Mouse (Mus musculus) embryonic fibroblast, embryonic 13.5 days (primary cell): ENCODE measurements at regions not wholly inside any gene's neighbourhood (a gene's known extent, or its start where the extent isn't known, plus 50 kb on each side); places are given as distances from the start of the nearest gene placed in this dataset.

Experiments
- H3K27ac ChIP-seq: 2 replicates; pipeline ENCODE4 v1.5.1; 2012; ENCODE audit warnings: low read length, control low read depth, inconsistent platforms; ENCODE audit not compliant: insufficient read depth
- H3K4me1 ChIP-seq: 2 replicates; pipeline ENCODE4 v1.6.1; 2011; ENCODE audit warnings: low read length; ENCODE audit not compliant: control insufficient read depth, insufficient read depth
- H3K4me3 ChIP-seq: 2 replicates; pipeline ENCODE4 v1.5.1; 2011; ENCODE audit warnings: mild to moderate bottlenecking, control low read depth, low read length; ENCODE audit not compliant: insufficient read depth
- CTCF ChIP-seq: IDR thresholded peaks from 2 replicates; pipeline ENCODE4 v1.5.1; 2011; ENCODE audit warnings: mild to moderate bottlenecking, control low read depth, low read length, moderate library complexity, borderline replicate concordance; ENCODE audit not compliant: insufficient read depth
- POLR2A ChIP-seq: IDR thresholded peaks from 2 replicates; pipeline ENCODE4 v1.6.1; 2011; ENCODE audit warnings: low read depth, mild to moderate bottlenecking, control low read depth, low read length, moderate library complexity

- Histone ChIP-seq H3K4me3 (no peak overlapping the region), H3K27ac (no peak overlapping the region), H3K4me1 (no peaks in the 10 kb centered on the region)
- no peak for TF ChIP-seq POLR2A
- TF ChIP-seq CTCF, result no peak
These were observed 317.4 kb downstream of the Gm10184 start for GRCm38 (mm10) chr17:89592826-89593225.

DNA sequence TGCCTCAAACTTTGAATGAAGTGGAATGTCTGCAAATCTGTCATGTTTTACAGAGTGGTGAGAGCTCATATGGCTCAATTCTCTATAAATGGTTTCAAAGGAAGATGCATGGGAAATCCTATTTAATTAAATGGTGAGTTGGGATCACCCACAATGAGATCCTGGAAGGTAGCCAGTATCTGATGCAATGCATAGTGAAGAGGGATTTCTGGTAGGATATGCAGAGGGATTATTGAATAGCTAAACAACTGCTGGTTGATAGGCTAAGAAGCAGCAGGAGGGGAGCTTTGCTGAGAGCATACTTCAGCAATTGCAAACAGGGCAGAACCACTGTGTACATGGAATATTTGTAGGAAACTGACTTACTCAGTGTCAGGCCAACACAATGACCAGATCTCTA, 350.7 kb downstream of the Gm10184 start:
- no peak for TF ChIP-seq POLR2A
- no peak for TF ChIP-seq CTCF
- Histone ChIP-seq H3K4me1 (no peaks in the 10 kb centered on the region), H3K27ac (no peak overlapping the region), H3K4me3 (no peak overlapping the region)

- Histone ChIP-seq H3K4me1 (no peaks in the 10 kb centered on the region), H3K27ac (no peak overlapping the region), H3K4me3 (no peak overlapping the region)
- TF ChIP-seq POLR2A, result no peak
These were observed 354.3 kb upstream of the Fshr start for GRCm38 (mm10) chr17:89554754-89555153.

GRCm38 (mm10) chr17:89553597-89553996, 353.1 kb upstream of the Fshr start:
- H3K4me3 ChIP-seq, result no peak overlapping the region
- no peaks in the 10 kb centered on the region for H3K4me1 ChIP-seq
- no peak for TF ChIP-seq POLR2A
- no peak for TF ChIP-seq CTCF
- H3K27ac ChIP-seq, result no peak overlapping the region

DNA sequence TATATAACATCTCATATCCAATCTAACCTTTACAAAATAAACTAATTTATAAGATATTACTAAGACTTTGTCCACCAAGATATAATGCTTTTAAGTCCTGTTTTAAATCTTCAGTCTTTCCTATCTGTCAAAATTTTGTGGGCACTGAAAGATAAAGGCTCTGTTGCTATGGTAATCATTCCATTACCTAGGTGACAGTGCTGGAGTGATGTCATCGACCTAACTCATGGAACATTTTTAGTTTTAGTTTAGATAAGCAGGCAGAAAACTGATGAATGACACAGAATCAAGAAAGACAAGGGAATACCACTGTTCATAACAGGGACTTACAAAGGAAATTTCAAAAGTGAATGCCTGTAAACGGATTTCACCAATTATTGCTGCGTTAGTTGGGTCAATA, 350.3 kb upstream of the Fshr start:
- H3K4me1 ChIP-seq, result no peaks in the 10 kb centered on the region
- no peak overlapping the region for H3K27ac ChIP-seq
- no peak overlapping the region for H3K4me3 ChIP-seq
- TF ChIP-seq POLR2A, result no peak
- no peak for TF ChIP-seq CTCF

- H3K4me3 ChIP-seq, result no peak overlapping the region
- TF ChIP-seq CTCF, result no peak
- no peak for TF ChIP-seq POLR2A
These were observed 321.4 kb upstream of the Fshr start for GRCm38 (mm10) chr17:89521912-89522311.

DNA sequence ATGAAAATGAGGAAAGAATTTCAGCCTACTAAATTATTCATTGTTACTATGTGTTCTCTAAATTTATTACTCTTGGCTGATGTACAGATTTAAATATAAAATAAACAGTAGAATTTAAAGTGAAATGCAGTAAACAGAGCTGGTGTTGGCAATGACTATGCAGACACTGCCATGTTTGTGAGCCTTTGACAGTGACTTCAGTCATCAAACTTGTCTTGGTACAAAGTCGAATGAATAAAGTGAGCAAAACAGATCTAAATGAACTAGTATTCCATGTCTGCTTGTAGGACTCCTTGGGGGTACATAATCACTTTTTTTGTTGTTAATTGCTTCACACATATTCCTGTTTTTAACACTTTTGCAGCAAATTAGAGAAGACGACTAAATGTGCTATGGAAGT, 318.9 kb upstream of the Fshr start:
- Histone ChIP-seq H3K27ac (no peak overlapping the region), H3K4me3 (no peak overlapping the region), H3K4me1 (no peaks in the 10 kb centered on the region)
- no peak for TF ChIP-seq CTCF

More at GRCm38 (mm10) chr17:89521912-89522311, 321.4 kb upstream of the Fshr start:
- H3K4me1 ChIP-seq, result no peaks in the 10 kb centered on the region
- H3K27ac ChIP-seq, result no peak overlapping the region

DNA sequence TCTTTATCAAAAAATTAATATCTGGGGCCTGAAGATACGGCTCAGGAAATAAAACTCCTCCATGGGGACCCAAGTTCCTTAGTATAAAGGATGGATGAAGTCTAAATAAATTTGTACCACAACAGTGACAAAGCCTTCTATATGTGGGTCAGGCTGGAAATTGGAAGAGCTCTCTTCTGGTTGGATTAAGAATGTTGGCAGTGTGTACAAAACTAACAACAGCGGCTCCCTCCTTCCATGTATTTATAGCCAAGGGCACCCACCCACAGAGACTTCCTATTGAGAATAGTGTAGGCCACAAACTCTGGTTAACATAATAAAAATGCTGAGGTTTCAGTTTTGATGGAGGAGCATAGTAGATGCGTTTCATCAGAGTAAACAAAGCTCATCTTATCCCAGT, 304.8 kb upstream of the Fshr start:
- no peak overlapping the region for H3K27ac ChIP-seq
- TF ChIP-seq CTCF (no peak), POLR2A (no peak)
- no peaks in the 10 kb centered on the region for H3K4me1 ChIP-seq
- no peak overlapping the region for H3K4me3 ChIP-seq

DNA sequence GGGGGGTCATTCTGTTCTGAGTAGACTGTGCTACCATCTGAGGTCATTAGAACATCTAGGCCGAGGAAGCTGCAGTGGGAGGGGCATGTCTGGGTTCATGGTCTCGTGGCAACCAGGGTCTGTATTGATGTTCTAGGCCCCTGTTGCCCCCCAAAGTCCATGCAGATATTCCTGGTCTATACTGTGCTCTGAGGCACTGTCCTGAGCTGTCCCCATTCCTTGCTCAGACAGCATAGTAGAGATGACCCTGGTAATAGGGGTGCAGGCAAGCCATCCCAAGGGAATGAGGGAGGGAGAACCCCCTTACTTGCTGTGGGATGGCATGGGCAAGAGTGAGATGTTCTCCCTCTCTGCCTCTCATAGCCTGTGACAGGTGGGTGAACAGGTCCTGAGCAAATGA, 293.1 kb upstream of the Fshr start:
- TF ChIP-seq POLR2A (no peak), CTCF (no peak)
- no peak overlapping the region for H3K4me3 ChIP-seq
- no peaks in the 10 kb centered on the region for H3K4me1 ChIP-seq
- no peak overlapping the region for H3K27ac ChIP-seq

DNA sequence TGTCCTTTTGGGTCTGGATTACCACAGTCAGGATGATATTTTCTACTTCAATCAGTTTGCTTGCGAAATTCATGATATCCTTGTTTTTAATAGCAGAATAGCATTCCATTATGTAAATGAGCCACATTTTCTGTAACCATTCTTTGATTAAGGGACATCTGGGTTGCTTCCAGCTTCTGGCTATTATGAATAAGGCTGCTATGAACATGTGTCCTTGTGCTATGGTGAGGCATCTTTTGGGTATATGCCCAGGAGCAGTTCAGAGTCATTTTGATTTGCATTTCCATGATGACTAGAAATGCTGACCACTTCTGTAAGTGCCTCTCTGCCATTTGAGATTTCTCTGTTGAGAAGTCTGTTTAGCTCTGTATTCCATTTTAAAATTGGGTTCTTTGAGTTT, 266.0 kb upstream of the Fshr start:
- H3K27ac ChIP-seq, result no peak overlapping the region
- TF ChIP-seq POLR2A (no peak), CTCF (no peak)
- H3K4me1 ChIP-seq, result no peaks in the 10 kb centered on the region
- no peak overlapping the region for H3K4me3 ChIP-seq

DNA sequence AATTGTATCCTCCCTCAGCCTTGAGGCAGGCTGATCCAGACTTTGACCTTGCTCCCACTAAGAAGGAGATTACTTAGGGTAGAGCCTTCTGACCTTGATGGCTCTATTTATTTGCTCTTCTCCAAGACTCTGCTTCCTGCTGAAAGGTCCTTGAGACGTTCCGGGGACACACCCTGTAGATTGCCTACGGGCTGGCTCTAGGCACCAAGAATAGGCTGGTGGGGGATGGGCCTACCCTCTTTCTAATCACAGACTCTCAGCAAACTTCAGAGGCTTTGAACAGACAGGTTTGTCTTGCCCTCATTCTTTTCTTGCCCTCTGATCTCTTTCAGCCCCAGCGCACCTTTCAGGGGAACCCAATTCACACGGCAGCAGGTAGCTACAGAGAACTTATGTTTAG, 265.4 kb upstream of the Fshr start:
- Histone ChIP-seq H3K4me1 (no peaks in the 10 kb centered on the region), H3K4me3 (no peak overlapping the region), H3K27ac (no peak overlapping the region)
- TF ChIP-seq POLR2A (no peak), CTCF (no peak)

DNA sequence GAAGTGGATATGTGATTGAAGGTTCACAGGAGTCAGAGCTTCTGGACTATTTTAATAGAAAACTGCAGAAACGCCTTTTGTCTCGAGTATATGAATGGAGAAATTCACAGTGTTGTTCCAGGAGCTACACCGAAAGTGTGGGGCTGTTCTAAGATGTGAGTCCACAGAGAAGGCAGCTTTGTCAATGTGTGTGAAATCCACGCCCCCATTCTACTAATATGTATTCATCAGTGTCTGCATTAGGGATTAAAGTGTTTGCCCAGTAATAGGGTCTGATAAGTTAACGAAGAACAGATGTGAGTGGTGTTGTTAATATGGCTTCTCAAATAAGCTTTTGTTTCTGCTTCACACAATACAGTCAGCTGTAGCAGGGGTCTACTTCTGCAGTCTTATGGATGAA, 260.0 kb upstream of the Fshr start:
- H3K4me1 ChIP-seq, result no peaks in the 10 kb centered on the region
- no peak overlapping the region for H3K27ac ChIP-seq
- H3K4me3 ChIP-seq, result no peak overlapping the region
- no peak for TF ChIP-seq POLR2A
- TF ChIP-seq CTCF, result no peak
